Mouse (Mus musculus) small intestine, adult 2 months (tissue): ENCODE data around the gene Ccdc158.

Source experiments
- CTCF ChIP-seq: fragments of 200-500 bp; IDR thresholded peaks from 2 replicates; pipeline ENCODE4 v1.5.1; 2012; ENCODE audit warnings: low read depth, mild to moderate bottlenecking, control low read depth, inconsistent platforms, low read length, moderate library complexity, mixed read lengths; ENCODE audit not compliant: insufficient replicate concordance, insufficient read length; ENCODE audit errors: extremely low read depth
- POLR2A ChIP-seq: fragments of 200-500 bp; IDR thresholded peaks from 2 replicates; pipeline ENCODE4 v1.6.1; 2012; ENCODE audit warnings: low read depth, mild to moderate bottlenecking, control low read depth, inconsistent platforms, low read length, moderate library complexity

DNA sequence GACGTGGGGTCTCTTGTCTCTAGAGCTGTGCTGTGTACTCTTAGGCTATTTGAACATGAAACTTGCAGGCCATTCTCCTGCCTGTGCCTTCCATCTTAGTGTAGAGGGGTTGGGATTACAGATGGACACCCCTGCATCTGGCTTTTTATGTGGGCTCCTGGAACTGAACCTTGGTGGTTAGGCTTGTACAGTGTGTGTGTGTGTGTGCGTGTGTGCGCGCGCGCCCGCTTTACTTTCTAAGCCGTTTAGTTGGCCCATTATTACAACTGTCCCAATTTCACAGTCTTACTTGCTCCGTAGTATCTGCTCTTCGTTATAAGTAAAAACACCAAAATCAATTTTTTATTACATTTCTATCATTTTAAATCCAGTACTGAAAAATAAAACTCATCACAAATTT lies 6.8 kb upstream of the Ccdc158 start:
- TF ChIP-seq CTCF (no peak), POLR2A (no peak)
